Mouse (Mus musculus): ENCODE measurements around the gene Met. TPM values are rescaled to one million over a fixed set of nuclear protein-coding genes. Genes with fewer than 3 reads are reported as not detected.

Gene Met
- 1.5 and 4.7 TPM in 2 replicates for polyA plus RNA-seq (2012; rRNA removed; ENCODE audit: low replicate concordance)

DNA sequence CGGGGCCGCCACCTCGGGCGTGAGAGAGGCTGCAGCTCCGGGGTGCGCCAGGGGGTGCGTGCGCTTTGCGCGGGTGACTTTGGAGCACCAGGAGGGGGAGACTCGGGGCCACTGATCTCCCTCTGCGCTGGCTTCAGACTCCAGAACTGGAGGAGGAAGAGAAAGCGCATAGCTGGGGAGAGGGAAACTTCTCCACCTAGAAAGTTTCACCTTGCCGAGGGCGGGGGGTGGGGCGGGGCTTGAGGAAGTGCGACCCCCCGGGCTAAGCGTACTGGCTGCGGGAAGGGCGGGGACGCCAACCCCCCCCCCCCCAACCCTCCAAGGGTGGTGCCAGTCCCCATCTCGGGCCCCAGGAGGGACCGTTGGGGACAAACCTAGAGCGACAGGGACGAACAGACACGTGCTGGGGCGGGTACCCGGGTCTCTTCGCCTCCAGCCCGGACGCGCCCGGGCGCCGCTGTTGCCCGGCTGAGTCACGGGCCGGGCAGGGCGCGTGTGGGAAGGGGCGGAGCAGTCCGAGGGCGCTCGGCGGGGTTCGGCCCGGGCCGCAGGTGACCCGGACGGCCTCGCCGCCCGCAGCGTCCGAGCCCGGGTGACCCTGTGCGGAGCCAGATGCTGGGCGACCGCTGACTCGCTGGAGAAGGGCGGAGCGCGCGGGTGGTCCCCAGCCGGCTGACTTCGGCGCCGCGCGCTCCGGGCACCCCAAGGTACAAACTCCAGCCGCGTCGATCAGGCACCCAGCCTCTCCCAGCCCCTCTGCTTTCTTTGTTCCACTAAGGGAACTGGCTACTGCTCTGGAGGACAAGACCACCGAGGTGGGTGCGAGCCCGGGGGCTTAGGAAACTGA lies at the start of gene Met:
TSS of gene Met (plus strand) at position 367 of the 847 bp plus-strand sequence.

Other genes starting within 250 kb of the Met start
- gene Cav2, start 182.6 kb upstream of the Met start, polyA plus RNA-seq (2012; rRNA removed; ENCODE audit: low replicate concordance): 4.6 and 6.2 TPM in 2 replicates
- 63.6 and 67.7 TPM in 2 replicates for gene Cav1, start 157.5 kb upstream of the Met start, polyA plus RNA-seq (2012; rRNA removed; ENCODE audit: low replicate concordance)
- gene Capza2, start 172.4 kb downstream of the Met start, polyA plus RNA-seq (2012; rRNA removed; ENCODE audit: low replicate concordance): 1.3 and 2.1 TPM in 2 replicates
- 2.9 and 4.5 TPM in 2 replicates for gene St7, start 229.1 kb downstream of the Met start, polyA plus RNA-seq (2012; rRNA removed; ENCODE audit: low replicate concordance)

Data from duodenum, adult 2 months (tissue).